ENCODE assay signal across 7 mouse cellular contexts in the genomic region with DNA sequence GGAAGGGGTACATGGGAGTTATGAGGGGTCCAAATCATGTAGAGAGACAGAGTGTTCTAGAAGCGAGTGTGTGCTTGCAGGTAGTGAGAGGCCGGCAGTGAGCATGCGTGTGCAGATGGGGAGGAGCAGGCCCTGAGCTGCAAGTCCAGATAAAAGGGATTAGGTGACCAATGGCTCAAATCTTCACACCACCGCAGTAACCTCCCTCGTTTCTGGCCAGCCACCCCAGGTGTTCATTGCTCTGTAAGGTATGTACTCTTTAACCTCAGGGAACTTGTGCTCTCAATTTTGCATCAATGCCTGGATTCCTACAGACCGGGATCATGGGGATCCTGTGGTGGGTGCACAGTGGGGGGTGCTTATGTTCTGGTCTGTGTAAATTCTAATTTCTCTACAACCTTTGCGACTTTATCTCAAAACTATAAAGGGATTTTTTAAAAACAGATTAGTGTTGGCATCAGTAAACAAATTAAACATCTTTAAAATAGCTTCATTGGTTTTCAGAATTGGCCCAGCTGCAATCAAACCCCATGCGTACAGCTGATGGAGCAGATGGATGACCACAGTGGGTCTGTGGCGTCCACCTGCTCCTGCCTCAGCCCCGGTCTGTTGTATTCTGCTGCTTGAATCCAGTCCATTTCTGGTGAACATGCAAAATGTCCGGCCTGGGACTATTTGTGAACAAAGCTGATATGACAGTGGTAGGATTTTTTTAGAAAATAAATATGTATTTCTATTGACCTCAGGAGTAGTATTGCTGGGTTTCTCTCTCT. TPM values are rescaled to one million over a fixed set of nuclear protein-coding genes. Genes with fewer than 3 reads are reported as not detected.
DNase-seq lines count a peak whose midpoint lies in the region; ATAC-seq lines count a peak whose summit lies in the region.

Gnb5 (plus strand) TSS at position 163 of the 773 bp plus-strand sequence.

- no peaks in the 10 kb centered on the region for H3K36me3 ChIP-seq in forebrain, embryonic 10.5 days (replicated peaks)
- H3K36me3 ChIP-seq in hindbrain, embryonic 15.5 days: no peaks in the 10 kb centered on the region
- no peaks in the 10 kb centered on the region for H3K36me3 ChIP-seq in midbrain, embryonic 14.5 days (ENCODE audit: control insufficient read depth, insufficient read depth, low read length)

- no peak within 1 kb of the TSS for H3K4me2 ChIP-seq in hindbrain, embryonic 15.5 days
- H3K4me2 ChIP-seq in midbrain, embryonic 14.5 days (ENCODE audit: low read length): no peak within 1 kb of the TSS

- H3K9ac ChIP-seq in hindbrain, embryonic 15.5 days: no peak within 1 kb of the TSS
- H3K9ac ChIP-seq in midbrain, embryonic 14.5 days (replicated peaks; ENCODE audit: low read length): no peak within 1 kb of the TSS

- H3K27ac ChIP-seq in forebrain, embryonic 10.5 days: no peak within 1 kb of the TSS
- no peak within 1 kb of the TSS; the same call in 1 of the 2 replicates for H3K27ac ChIP-seq in hindbrain, embryonic 15.5 days (replicated peaks)
- no peak within 1 kb of the TSS for H3K27ac ChIP-seq in midbrain, embryonic 14.5 days (replicated peaks; ENCODE audit: low read depth, low read length)

- no peak within 1 kb of the TSS for H3K4me3 ChIP-seq in forebrain, embryonic 10.5 days
- no peak within 1 kb of the TSS for H3K4me3 ChIP-seq in hindbrain, embryonic 15.5 days
- no peak within 1 kb of the TSS for H3K4me3 ChIP-seq in midbrain, embryonic 14.5 days (replicated peaks; ENCODE audit: low read depth, low read length)

- H3K9me3 ChIP-seq in forebrain, embryonic 10.5 days: no peaks in the 10 kb centered on the region
- H3K9me3 ChIP-seq in hindbrain, embryonic 15.5 days: no peaks in the 10 kb centered on the region
- no peaks in the 10 kb centered on the region for H3K9me3 ChIP-seq in midbrain, embryonic 14.5 days (ENCODE audit: control insufficient read depth, low read length)

- 82% methylated on average over 11 of the region's 11 CpGs for WGBS in forebrain, embryonic 10.5 days
- 71% methylated on average over 11 of the region's 11 CpGs for WGBS in hindbrain, embryonic 15.5 days
- 74% methylated on average over 11 of the region's 11 CpGs for WGBS in midbrain, embryonic 14.5 days

- no peaks in the 10 kb centered on the region for H3K27me3 ChIP-seq in forebrain, embryonic 10.5 days (ENCODE audit: poor library complexity, severe bottlenecking)
- no peaks in the 10 kb centered on the region for H3K27me3 ChIP-seq in hindbrain, embryonic 15.5 days
- H3K27me3 ChIP-seq in midbrain, embryonic 14.5 days (ENCODE audit: control insufficient read depth, insufficient read depth, low read length): no peaks in the 10 kb centered on the region

- peaks cover 9% of the 10 kb centered on the region for H3K4me1 ChIP-seq in forebrain, embryonic 10.5 days
- H3K4me1 ChIP-seq in hindbrain, embryonic 15.5 days (replicated peaks): no peaks in the 10 kb centered on the region
- no peaks in the 10 kb centered on the region for H3K4me1 ChIP-seq in midbrain, embryonic 14.5 days (ENCODE audit: control insufficient read depth, insufficient read depth, low read length)

- no peak for DNase-seq in adrenal gland, adult 2 months
- DNase-seq in adrenal gland, postnatal 10 days: no peak
- DNase-seq in forebrain, embryonic 10.5 days (ENCODE audit: extremely low spot score, low spot score): no peak
- no peak for DNase-seq in midbrain, embryonic 14.5 days
- DNase-seq in ovary, adult 18-20 months (ENCODE audit: low spot score): no peak

- ATAC-seq in hindbrain, embryonic 15.5 days (ENCODE audit: low FRiP score, low read depth): no peak
- no peak for ATAC-seq in midbrain, embryonic 14.5 days (ENCODE audit: low FRiP score, low TSS enrichment)
- ATAC-seq in megakaryocyte, adult 5-6 weeks (ENCODE audit: poor library complexity, severe bottlenecking): no peak

RNA-seq across cellular contexts. Expression of gene Gnb5, which starts in this region (rescaled TPM):
- total RNA-seq in adrenal gland, adult 2 months (2021): 10 to 100 TPM; 35.4 to 62.6 TPM
- 31.1 and 35.5 TPM in 2 replicates for polyA plus RNA-seq in adrenal gland, adult 2 months (2012; rRNA removed)
- 10 to 100 TPM; 29.1 to 32.4 TPM for total RNA-seq in adrenal gland, postnatal 10 days (2021)
- polyA plus RNA-seq in forebrain, embryonic 10.5 days (2016; fragmentation: Nextera tagmentation; extraction: Ambion mirVana): 24.0 and 27.9 TPM in 2 replicates
- 81.3 and 83.9 TPM in 2 replicates for polyA plus RNA-seq in hindbrain, embryonic 15.5 days (2015; fragmentation: Nextera tagmentation; extraction: Ambion mirVana)
- polyA plus RNA-seq in midbrain, embryonic 14.5 days (2014; fragmentation: Nextera tagmentation; extraction: Ambion mirVana): 69.6 and 70.1 TPM in 2 replicates
- total RNA-seq in megakaryocyte, adult 5-6 weeks (2015): 0.51 TPM in 1 of 2 replicates, not detected in the other
- total RNA-seq in megakaryocyte, adult 5-6 weeks (2017): 0.29 TPM in 1 of 2 replicates, not detected in the other

Comparison
In these comparisons a context has a peak if more than half of its experiments do, and no peak if none do; other contexts are left out.
1. RNA of gene Gnb5 (total RNA-seq): 35.4 to 62.6 TPM in adrenal gland, adult 2 months and 29.1 to 32.4 TPM in adrenal gland, postnatal 10 days; 0.29 to 0.51 TPM in megakaryocyte, adult 5-6 weeks; every median in the first group is over 10 times any median in the second.